Comparison of ENCODE assay signal across 16 mouse cellular contexts in genomic region chr14:121124409-121125010, GRCm38 (mm10).
DNase-seq lines count a peak whose midpoint lies in the region; ATAC-seq and TF ChIP-seq lines count a peak whose summit lies in the region.
"Had no signal": no experiment of that assay in that cellular context is flagged by ENCODE, and none has a peak within 500 bp of the region (broad histone marks: within the 10 kb centered on the region; RNA-seq: fewer than 3 reads in every experiment).

No protein-coding gene starts in this region.

- DNase-seq in kidney, postnatal 25 days = no peak
- peak; percentile 14 for DNase-seq in lung, postnatal 36 days
- no peak for DNase-seq in lung, adult 2 months
- DNase-seq in midbrain, embryonic 10.5 days (ENCODE audit: low spot score) = no peak
- DNase-seq: adrenal gland, adult 8-10 months; cerebellum, adult 9-10 months; kidney, adult 11 months; midbrain, embryonic 14.5 days; thymus, postnatal 25 days had no signal

- H3K36me3 ChIP-seq in kidney, embryonic 16.5 days (ENCODE audit: insufficient read depth, low read length) = 0 out of 2 replicates have a peak, but pooled peaks cover 4% of the 10 kb centered on the region
- peaks cover 16% of the 10 kb centered on the region for H3K36me3 ChIP-seq in limb, embryonic 13.5 days
- H3K36me3 ChIP-seq in liver, embryonic 15.5 days (replicated peaks) = no peaks in the 10 kb centered on the region
- 0 out of 2 replicates have a peak, but pooled peaks cover 8% of the 10 kb centered on the region for H3K36me3 ChIP-seq in midbrain, embryonic 10.5 days
- H3K36me3 ChIP-seq: hindbrain, embryonic 15.5 days had no signal

- 70% methylated on average over 8 of the region's 8 CpGs for WGBS in kidney, embryonic 16.5 days
- 72% methylated on average over 8 of the region's 8 CpGs for WGBS in lung, adult 2 months
- WGBS in limb, embryonic 13.5 days = 65% methylated on average over 8 of the region's 8 CpGs
- 55% methylated on average over 8 of the region's 8 CpGs for WGBS in liver, embryonic 15.5 days (ENCODE audit: insufficient replicate concordance)
- 91% methylated on average over 8 of the region's 8 CpGs for WGBS in midbrain, embryonic 10.5 days

- no peaks in the 10 kb centered on the region for H3K9me3 ChIP-seq in kidney, embryonic 16.5 days (ENCODE audit: low read length)
- H3K9me3 ChIP-seq in limb, embryonic 13.5 days = no peaks in the 10 kb centered on the region
- H3K9me3 ChIP-seq in liver, embryonic 15.5 days (replicated peaks) = no peaks in the 10 kb centered on the region
- H3K9me3 ChIP-seq in midbrain, embryonic 10.5 days (replicated peaks) = no peaks in the 10 kb centered on the region
- H3K9me3 ChIP-seq: hindbrain, embryonic 15.5 days had no signal

- ATAC-seq in kidney, embryonic 16.5 days (ENCODE audit: low FRiP score, low TSS enrichment) = no peak
- ATAC-seq in limb, embryonic 13.5 days (ENCODE audit: low FRiP score, low read depth) = peak; percentile 13; the same call in 1 of the 2 replicates
- peak; percentile 75 for ATAC-seq in liver, embryonic 15.5 days (ENCODE audit: insufficient read depth)
- no peak for ATAC-seq in granulocyte monocyte progenitor cell, adult 5-6 weeks (replicated peaks; ENCODE audit: poor library complexity, severe bottlenecking)
- ATAC-seq: CD4-positive, CD25-positive, alpha-beta regulatory T cell, adult 4 months had no signal

- no peak overlapping the region for H3K9ac ChIP-seq in kidney, embryonic 16.5 days (replicated peaks; ENCODE audit: low read length)
- H3K9ac ChIP-seq in limb, embryonic 13.5 days = no peak overlapping the region
- H3K9ac ChIP-seq in liver, embryonic 15.5 days = no peak overlapping the region
- H3K9ac ChIP-seq: hindbrain, embryonic 15.5 days had no signal

- TF ChIP-seq POLR2A in lung, adult 2 months (IDR thresholded peaks at IDR 0.05; ENCODE audit: borderline replicate concordance, extremely low read depth, low read depth, low read length) = no peak

- no peaks in the 10 kb centered on the region for H3K27me3 ChIP-seq in kidney, embryonic 16.5 days (ENCODE audit: insufficient read depth, low read length)
- no peaks in the 10 kb centered on the region for H3K27me3 ChIP-seq in limb, embryonic 13.5 days
- H3K27me3 ChIP-seq in liver, embryonic 15.5 days = no peaks in the 10 kb centered on the region
- no peaks in the 10 kb centered on the region for H3K27me3 ChIP-seq in midbrain, embryonic 10.5 days (ENCODE audit: low read depth, poor library complexity, severe bottlenecking)
- H3K27me3 ChIP-seq: hindbrain, embryonic 15.5 days had no signal

- no peak overlapping the region for H3K4me3 ChIP-seq in kidney, embryonic 16.5 days (ENCODE audit: low read length)
- no peak overlapping the region for H3K4me3 ChIP-seq in lung, adult 2 months (replicated peaks; ENCODE audit: extremely low read depth, low read depth, low read length)
- H3K4me3 ChIP-seq in limb, embryonic 13.5 days = no peak overlapping the region
- H3K4me3 ChIP-seq in liver, embryonic 15.5 days (replicated peaks) = no peak overlapping the region
- no peak overlapping the region for H3K4me3 ChIP-seq in midbrain, embryonic 10.5 days
- H3K4me3 ChIP-seq: hindbrain, embryonic 15.5 days had no signal

- H3K4me1 ChIP-seq in kidney, embryonic 16.5 days (ENCODE audit: insufficient read depth, low read length) = peaks cover 77% of the 10 kb centered on the region
- no peaks in the 10 kb centered on the region; the same call in 1 of the 2 replicates for H3K4me1 ChIP-seq in lung, adult 2 months (ENCODE audit: control insufficient read depth, insufficient read depth, low read length)
- peaks cover 78% of the 10 kb centered on the region for H3K4me1 ChIP-seq in limb, embryonic 13.5 days
- peaks cover 33% of the 10 kb centered on the region for H3K4me1 ChIP-seq in liver, embryonic 15.5 days (replicated peaks)
- peaks cover 28% of the 10 kb centered on the region for H3K4me1 ChIP-seq in midbrain, embryonic 10.5 days

- H3K27ac ChIP-seq in kidney, embryonic 16.5 days (ENCODE audit: low read length) = peak overlapping the region; percentile 52; the same call in 1 of the 2 replicates
- H3K27ac ChIP-seq in limb, embryonic 13.5 days = peak overlapping the region; percentile 52; the same call in 1 of the 2 replicates
- no peak overlapping the region for H3K27ac ChIP-seq in liver, embryonic 15.5 days (replicated peaks)
- H3K27ac ChIP-seq in midbrain, embryonic 10.5 days (replicated peaks) = no peak overlapping the region
- H3K27ac ChIP-seq: hindbrain, embryonic 15.5 days; macrophage had no signal

- H3K4me2 ChIP-seq in kidney, embryonic 16.5 days (replicated peaks; ENCODE audit: low read depth, low read length) = no peak overlapping the region
- no peak overlapping the region for H3K4me2 ChIP-seq in limb, embryonic 13.5 days (replicated peaks)
- H3K4me2 ChIP-seq in liver, embryonic 15.5 days = no peak overlapping the region; the same call in 1 of the 2 replicates
- H3K4me2 ChIP-seq: hindbrain, embryonic 15.5 days had no signal

- TF ChIP-seq CTCF in lung, adult 2 months (IDR thresholded peaks at IDR 0.05; ENCODE audit: insufficient read depth, low read length) = no peak

Comparison
In these comparisons a context has a peak if more than half of its experiments do, and no peak if none do; other contexts are left out.
1. ATAC-seq: peak in limb, embryonic 13.5 days (single experiment) and liver, embryonic 15.5 days (single experiment); none in kidney, embryonic 16.5 days (single experiment) and granulocyte monocyte progenitor cell, adult 5-6 weeks (single experiment).
2. H3K27ac ChIP-seq: peak in kidney, embryonic 16.5 days (single experiment) and limb, embryonic 13.5 days (single experiment); none in liver, embryonic 15.5 days (single experiment) and midbrain, embryonic 10.5 days (single experiment).